Comparison of ENCODE assay signal across 7 mouse cellular contexts in genomic region chr2:154942546-154942945, GRCm38 (mm10). TPM values are rescaled to one million over a fixed set of nuclear protein-coding genes. Genes with fewer than 3 reads are reported as not detected.
DNase-seq lines count a peak whose midpoint lies in the region; ATAC-seq lines count a peak whose summit lies in the region.

No protein-coding gene starts in this region.

- no peak for ATAC-seq in hindbrain, embryonic 14.5 days (ENCODE audit: low FRiP score)
- no peak for ATAC-seq in hindbrain, embryonic 11.5 days (ENCODE audit: low FRiP score)
- no peak for ATAC-seq in liver, embryonic 12.5 days
- ATAC-seq in CD4-positive, CD25-positive, alpha-beta regulatory T cell, adult 4 months = no peak

- H3K36me3 ChIP-seq in hindbrain, embryonic 14.5 days (replicated peaks; ENCODE audit: control insufficient read depth, insufficient read depth) = no peaks in the 10 kb centered on the region
- H3K36me3 ChIP-seq in hindbrain, embryonic 11.5 days (ENCODE audit: control insufficient read depth, insufficient read depth, low read length) = no peaks in the 10 kb centered on the region
- no peaks in the 10 kb centered on the region for H3K36me3 ChIP-seq in liver, embryonic 12.5 days

- H3K9me3 ChIP-seq in hindbrain, embryonic 14.5 days (ENCODE audit: control insufficient read depth, low read length) = no peaks in the 10 kb centered on the region
- H3K9me3 ChIP-seq in hindbrain, embryonic 11.5 days (ENCODE audit: control insufficient read depth, low read length) = no peaks in the 10 kb centered on the region
- no peaks in the 10 kb centered on the region for H3K9me3 ChIP-seq in liver, embryonic 12.5 days (replicated peaks)

- no peaks in the 10 kb centered on the region for H3K4me1 ChIP-seq in hindbrain, embryonic 14.5 days (replicated peaks; ENCODE audit: control insufficient read depth, insufficient read depth, low read length)
- H3K4me1 ChIP-seq in hindbrain, embryonic 11.5 days (replicated peaks; ENCODE audit: control insufficient read depth, insufficient read depth, low read length) = no peaks in the 10 kb centered on the region
- H3K4me1 ChIP-seq in liver, embryonic 12.5 days = 0 out of 2 replicates have a peak, but pooled peaks cover 7% of the 10 kb centered on the region

- DNase-seq in hindbrain, embryonic 14.5 days (ENCODE audit: low spot score) = no peak
- DNase-seq in hindbrain, embryonic 11.5 days (ENCODE audit: low spot score) = no peak
- peak; percentile 12 for DNase-seq in R1 (ENCODE audit: low read depth, low spot score)
- peak; percentile 35 for DNase-seq in embryo, embryonic 11 days
- DNase-seq in frontal cortex, postnatal 10 days (ENCODE audit: low spot score in 2 of 2) = no peak

- no peak overlapping the region for H3K27ac ChIP-seq in hindbrain, embryonic 14.5 days
- no peak overlapping the region for H3K27ac ChIP-seq in hindbrain, embryonic 11.5 days (ENCODE audit: low read depth, low read length)
- H3K27ac ChIP-seq in liver, embryonic 12.5 days = no peak overlapping the region

- H3K4me2 ChIP-seq in hindbrain, embryonic 14.5 days (replicated peaks) = no peak overlapping the region
- H3K4me2 ChIP-seq in hindbrain, embryonic 11.5 days (replicated peaks; ENCODE audit: low read depth, low read length) = no peak overlapping the region
- peak overlapping the region; percentile 45 for H3K4me2 ChIP-seq in liver, embryonic 12.5 days

- no peak overlapping the region for H3K4me3 ChIP-seq in hindbrain, embryonic 14.5 days (replicated peaks; ENCODE audit: low read length)
- H3K4me3 ChIP-seq in hindbrain, embryonic 11.5 days (ENCODE audit: low read depth, low read length) = no peak overlapping the region
- no peak overlapping the region for H3K4me3 ChIP-seq in liver, embryonic 12.5 days

- 46% methylated on average over 11 of the region's 11 CpGs for WGBS in hindbrain, embryonic 14.5 days
- 51% methylated on average over 11 of the region's 11 CpGs for WGBS in hindbrain, embryonic 11.5 days
- 56% methylated on average over 11 of the region's 11 CpGs for WGBS in liver, embryonic 12.5 days (ENCODE audit: insufficient replicate concordance)

- 0 out of 2 replicates have a peak overlapping the region, but pooled peaks have one; percentile 2 for H3K9ac ChIP-seq in hindbrain, embryonic 14.5 days
- H3K9ac ChIP-seq in hindbrain, embryonic 11.5 days (ENCODE audit: low read depth, low read length) = no peak overlapping the region
- no peak overlapping the region for H3K9ac ChIP-seq in liver, embryonic 12.5 days

- no peaks in the 10 kb centered on the region for H3K27me3 ChIP-seq in hindbrain, embryonic 14.5 days (ENCODE audit: control insufficient read depth, insufficient read depth, low read length)
- H3K27me3 ChIP-seq in hindbrain, embryonic 11.5 days (ENCODE audit: control insufficient read depth, insufficient read depth, low read length) = no peaks in the 10 kb centered on the region
- 0 out of 2 replicates have a peak, but pooled peaks cover 6% of the 10 kb centered on the region for H3K27me3 ChIP-seq in liver, embryonic 12.5 days (replicated peaks)

RNA-seq across cellular contexts. Expression of gene Eif2s2, which starts 49.8 kb away (rescaled TPM):
- polyA plus RNA-seq in hindbrain, embryonic 14.5 days (2014; fragmentation: Nextera tagmentation; extraction: Ambion mirVana) = 72.7 and 74.2 TPM in 2 replicates
- polyA plus RNA-seq in hindbrain, embryonic 11.5 days (2014; fragmentation: Nextera tagmentation; extraction: Ambion mirVana) = 126 and 127 TPM in 2 replicates
- 111 and 115 TPM in 2 replicates for polyA plus RNA-seq in liver, embryonic 12.5 days (2016; fragmentation: Nextera tagmentation; extraction: Ambion mirVana)
- polyA plus RNA-seq in CD4-positive, CD25-positive, alpha-beta regulatory T cell, adult 4 months (2017; shearing (Covaris generic)) = 100 to 1,000 TPM in 1 of 2 experiments, 10 to 100 TPM in 1; 85.5 to 102 TPM

Comparison
In these comparisons a context has a peak if more than half of its experiments do, and no peak if none do; other contexts are left out.
1. DNase-seq: peak in R1 (single experiment) and embryo, embryonic 11 days (single experiment); none in hindbrain, embryonic 14.5 days (single experiment), hindbrain, embryonic 11.5 days (single experiment) and frontal cortex, postnatal 10 days (0 of 2).